Mouse (Mus musculus): ENCODE measurements at regions not wholly inside any gene's neighbourhood (a gene's known extent, or its start where the extent isn't known, plus 50 kb on each side); places are given as distances from the start of the nearest gene placed in this dataset.

DNA sequence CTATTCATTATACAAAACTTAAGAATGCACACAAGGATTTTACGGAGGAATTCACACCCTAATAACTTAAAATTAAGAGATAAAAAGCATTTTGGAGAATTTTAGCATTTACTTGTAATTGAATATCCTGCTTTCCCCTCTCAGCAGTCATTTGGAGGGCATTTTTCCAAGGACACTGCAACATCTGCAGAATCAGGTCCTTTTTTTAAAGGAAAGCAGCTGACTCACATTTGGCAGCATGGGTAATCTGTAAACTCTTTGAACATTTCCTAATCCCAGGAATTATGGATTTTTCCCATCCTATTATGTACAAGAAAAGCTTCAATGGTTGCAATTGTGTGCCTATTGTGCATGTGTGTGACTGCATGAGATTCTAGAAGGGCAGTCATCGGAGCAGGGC, 112.0 kb downstream of the Gm19410 start:
- TF ChIP-seq POLR2A (IDR thresholded peaks at IDR 0.05; ENCODE audit: borderline replicate concordance, insufficient read depth, low read length) (no peak), CTCF (IDR thresholded peaks at IDR 0.05; ENCODE audit: borderline replicate concordance, insufficient read depth, low read depth, low read length) (no peak)
